Comparison of ENCODE assay signal across 27 mouse cellular contexts in the genomic region with DNA sequence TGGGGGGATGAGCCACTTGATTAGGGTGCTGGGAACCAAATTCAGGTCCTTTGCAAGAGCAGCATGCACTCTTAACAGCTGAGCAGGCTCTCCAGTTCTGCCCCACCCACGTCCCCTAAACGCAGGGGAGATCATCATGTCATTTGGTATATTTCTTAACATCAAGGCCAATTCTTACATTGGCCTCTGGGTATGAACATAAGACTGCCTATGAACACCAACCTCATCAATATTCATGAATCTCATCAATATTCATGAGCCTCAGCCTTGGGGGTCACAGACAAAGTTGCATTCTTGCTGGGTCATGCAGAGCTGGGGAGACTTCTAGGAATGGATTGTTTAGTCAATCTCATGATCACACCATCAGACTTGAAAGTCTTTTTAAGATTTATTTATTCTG. TPM values are rescaled to one million over a fixed set of nuclear protein-coding genes. Genes with fewer than 3 reads are reported as not detected.
DNase-seq lines count a peak whose midpoint lies in the region; ATAC-seq and TF ChIP-seq lines count a peak whose summit lies in the region.
"Had no signal": no experiment of that assay in that cellular context is flagged by ENCODE, and none has a peak within 500 bp of the region (broad histone marks: within the 10 kb centered on the region; RNA-seq: fewer than 3 reads in every experiment).

No protein-coding gene starts in this region.

- WGBS in forebrain, embryonic 14.5 days: 46% methylated on average over 2 of the region's 2 CpGs
- 93% methylated on average over 2 of the region's 2 CpGs for WGBS in forebrain, embryonic 10.5 days
- WGBS in midbrain, embryonic 12.5 days: 78% methylated on average over 2 of the region's 2 CpGs
- 46% methylated on average over 2 of the region's 2 CpGs for WGBS in midbrain, postnatal 0 days

- H3K4me2 ChIP-seq in forebrain, embryonic 14.5 days (ENCODE audit: low read length): no peak overlapping the region
- no peak overlapping the region for H3K4me2 ChIP-seq in midbrain, embryonic 12.5 days (replicated peaks)
- H3K4me2 ChIP-seq in midbrain, postnatal 0 days (ENCODE audit: low read depth, low read length, poor library complexity, severe bottlenecking): no peak overlapping the region
- H3K4me2 ChIP-seq: hindbrain, embryonic 13.5 days; limb, embryonic 12.5 days; liver, embryonic 15.5 days; lung, embryonic 14.5 days had no signal

- no peaks in the 10 kb centered on the region for H3K36me3 ChIP-seq in forebrain, embryonic 14.5 days (ENCODE audit: control insufficient read depth, insufficient read depth, low read length)
- H3K36me3 ChIP-seq in forebrain, embryonic 10.5 days (replicated peaks): no peaks in the 10 kb centered on the region
- H3K36me3 ChIP-seq in midbrain, embryonic 12.5 days: no peaks in the 10 kb centered on the region
- H3K36me3 ChIP-seq in midbrain, postnatal 0 days (ENCODE audit: insufficient read depth, low read length): peaks cover 8% of the 10 kb centered on the region
- no peaks in the 10 kb centered on the region for H3K36me3 ChIP-seq in E14TG2a.4 (ENCODE audit: insufficient read depth, low read length)
- H3K36me3 ChIP-seq: liver, embryonic 15.5 days had no signal

- peak; percentile 54; the same call in 1 of the 2 replicates for ATAC-seq in forebrain, embryonic 14.5 days
- peak; percentile 63 for ATAC-seq in midbrain, embryonic 12.5 days (ENCODE audit: low FRiP score, low read depth)
- no peak for ATAC-seq in midbrain, postnatal 0 days (ENCODE audit: low FRiP score)
- ATAC-seq: activated CD4-positive, CD25-positive, alpha-beta regulatory T cell, adult 4 months; CD4-positive, CD25-positive, alpha-beta regulatory T cell, adult 4 months had no signal

- H3K27ac ChIP-seq in forebrain, embryonic 14.5 days (ENCODE audit: low read depth, low read length): no peak overlapping the region
- H3K27ac ChIP-seq in forebrain, embryonic 10.5 days: no peak overlapping the region
- no peak overlapping the region for H3K27ac ChIP-seq in midbrain, embryonic 12.5 days (replicated peaks)
- no peak overlapping the region for H3K27ac ChIP-seq in midbrain, postnatal 0 days (ENCODE audit: low read depth, low read length)
- H3K27ac ChIP-seq: hindbrain, embryonic 13.5 days; layer of hippocampus, adult 2 months; left cerebral cortex, adult 2 months; limb, embryonic 12.5 days; liver, embryonic 15.5 days had no signal

- no peak for DNase-seq in forebrain, embryonic 14.5 days (ENCODE audit: low spot score)
- DNase-seq in forebrain, embryonic 10.5 days (ENCODE audit: extremely low spot score, low spot score): no peak
- no peak for DNase-seq in midbrain, postnatal 0 days (ENCODE audit: low spot score)
- DNase-seq in brain, embryonic 14.5 days (ENCODE audit: low read depth): peak; percentile 52
- no peak for DNase-seq in right cerebral cortex, adult 2 months (ENCODE audit: low spot score in 2 of 2)
- DNase-seq: adrenal gland, adult 2 months; adrenal gland, postnatal 36 days; cerebellum, adult 2 months; cerebellum, postnatal 14 days; gastrocnemius, postnatal 14 days; heart, postnatal 14 days; kidney, adult 18-20 months; kidney, postnatal 36 days; lung, embryonic 14.5 days; lung, postnatal 14 days; right cerebral cortex, postnatal 14 days; thymus, postnatal 4 days had no signal

- H3K27me3 ChIP-seq in forebrain, embryonic 14.5 days (replicated peaks; ENCODE audit: control insufficient read depth, insufficient read depth, low read length): no peaks in the 10 kb centered on the region
- no peaks in the 10 kb centered on the region for H3K27me3 ChIP-seq in forebrain, embryonic 10.5 days (ENCODE audit: poor library complexity, severe bottlenecking)
- no peaks in the 10 kb centered on the region for H3K27me3 ChIP-seq in midbrain, embryonic 12.5 days
- no peaks in the 10 kb centered on the region for H3K27me3 ChIP-seq in midbrain, postnatal 0 days (ENCODE audit: insufficient read depth, low read length)
- no peaks in the 10 kb centered on the region for H3K27me3 ChIP-seq in E14TG2a.4 (ENCODE audit: insufficient read depth, low read length)
- H3K27me3 ChIP-seq: hindbrain, embryonic 13.5 days; limb, embryonic 12.5 days; liver, embryonic 15.5 days had no signal

- TF ChIP-seq CTCF in midbrain, postnatal 0 days (IDR thresholded peaks at IDR 0.05): no peak
- TF ChIP-seq CTCF in E14TG2a.4 (conservative IDR thresholded peaks at IDR 0.05; ENCODE audit: low read length): no peak
- TF ChIP-seq CTCF in brain, embryonic 14.5 days (IDR thresholded peaks at IDR 0.05; ENCODE audit: borderline replicate concordance, extremely low read depth, insufficient read depth, insufficient read length): no peak

- no peaks in the 10 kb centered on the region for H3K4me1 ChIP-seq in forebrain, embryonic 14.5 days (ENCODE audit: control insufficient read depth, insufficient read depth, low read length)
- H3K4me1 ChIP-seq in forebrain, embryonic 10.5 days: no peaks in the 10 kb centered on the region
- H3K4me1 ChIP-seq in midbrain, embryonic 12.5 days: no peaks in the 10 kb centered on the region
- no peaks in the 10 kb centered on the region for H3K4me1 ChIP-seq in midbrain, postnatal 0 days (ENCODE audit: insufficient read depth, low read length)
- 0 out of 2 replicates have a peak, but pooled peaks cover 9% of the 10 kb centered on the region for H3K4me1 ChIP-seq in E14TG2a.4 (replicated peaks; ENCODE audit: low read depth, low read length)
- H3K4me1 ChIP-seq: hindbrain, embryonic 13.5 days; liver, embryonic 15.5 days had no signal

- no peak overlapping the region for H3K9ac ChIP-seq in forebrain, embryonic 14.5 days (ENCODE audit: low read length)
- H3K9ac ChIP-seq in midbrain, embryonic 12.5 days (replicated peaks): no peak overlapping the region
- no peak overlapping the region for H3K9ac ChIP-seq in midbrain, postnatal 0 days (replicated peaks; ENCODE audit: low read length, poor library complexity, severe bottlenecking)
- H3K9ac ChIP-seq: hindbrain, embryonic 13.5 days; limb, embryonic 12.5 days; liver, embryonic 15.5 days; lung, embryonic 14.5 days had no signal

- TF ChIP-seq POLR2A in brain, embryonic 14.5 days (IDR thresholded peaks at IDR 0.05; ENCODE audit: borderline replicate concordance, extremely low read depth, insufficient read depth, insufficient read length, poor library complexity, severe bottlenecking): no peak

- H3K4me3 ChIP-seq in forebrain, embryonic 14.5 days (ENCODE audit: low read depth, low read length): no peak overlapping the region
- H3K4me3 ChIP-seq in forebrain, embryonic 10.5 days: no peak overlapping the region
- no peak overlapping the region for H3K4me3 ChIP-seq in midbrain, embryonic 12.5 days
- no peak overlapping the region for H3K4me3 ChIP-seq in midbrain, postnatal 0 days (ENCODE audit: low read depth, low read length)
- H3K4me3 ChIP-seq in E14TG2a.4 (replicated peaks; ENCODE audit: low read length): 0 out of 2 replicates have a peak overlapping the region, but pooled peaks have one; percentile 17
- H3K4me3 ChIP-seq: erythroblast, embryonic 14.5 days; hindbrain, embryonic 13.5 days; layer of hippocampus, adult 2 months; left cerebral cortex, adult 2 months; limb, embryonic 12.5 days; liver, embryonic 15.5 days had no signal

- H3K9me3 ChIP-seq in forebrain, embryonic 14.5 days (replicated peaks; ENCODE audit: control insufficient read depth, low read length): no peaks in the 10 kb centered on the region
- no peaks in the 10 kb centered on the region for H3K9me3 ChIP-seq in forebrain, embryonic 10.5 days
- H3K9me3 ChIP-seq in midbrain, embryonic 12.5 days: no peaks in the 10 kb centered on the region
- no peaks in the 10 kb centered on the region for H3K9me3 ChIP-seq in midbrain, postnatal 0 days (ENCODE audit: low read length)
- H3K9me3 ChIP-seq in E14TG2a.4 (ENCODE audit: low read length): no peaks in the 10 kb centered on the region
- H3K9me3 ChIP-seq: hindbrain, embryonic 13.5 days; limb, embryonic 12.5 days; liver, embryonic 15.5 days had no signal

RNA-seq across cellular contexts. Expression of gene Bend4, which starts 46.4 kb away (rescaled TPM):
- 5.5 and 7.7 TPM in 2 replicates for polyA plus RNA-seq in forebrain, embryonic 14.5 days (2014; fragmentation: Nextera tagmentation; extraction: Ambion mirVana)
- 9.8 and 10.4 TPM in 2 replicates for polyA plus RNA-seq in forebrain, embryonic 10.5 days (2016; fragmentation: Nextera tagmentation; extraction: Ambion mirVana)
- polyA plus RNA-seq in midbrain, embryonic 12.5 days (2016; fragmentation: Nextera tagmentation; extraction: Ambion mirVana): 7.8 and 8.9 TPM in 2 replicates
- total RNA-seq in midbrain, postnatal 0 days (2014; rRNA removed): 16.1 and 18.2 TPM in 2 replicates
- 9.2 and 9.5 TPM in 2 replicates for polyA plus RNA-seq in midbrain, postnatal 0 days (2015; fragmentation: Nextera tagmentation; extraction: Ambion mirVana)
- polyA plus RNA-seq in brain, embryonic 14.5 days (2012; rRNA removed): 4.6 and 9.5 TPM in 2 replicates
